Mouse (Mus musculus) liver, embryonic 14 days (tissue): ENCODE results near the gene Ribc1. TPM values are rescaled to one million over a fixed set of nuclear protein-coding genes. Genes with fewer than 3 reads are reported as not detected.

Source experiments
- polyA plus RNA-seq: library from polyadenylated mRNA; depleted of rRNA; stranded (reverse); fragments of >200 nt; gene quantifications from 2 replicates; pipeline ENCODE4 v1.2.3, GENCODE M21; 2012; rRNA removed

Ribc1 gene
- polyA plus RNA-seq, result 0.94 and 1.0 TPM in 2 replicates

GRCm38 (mm10) chrX:152016151-152017145, at the start of gene Ribc1, which contains the start of gene Smc1a:
TSS of gene Ribc1 (minus strand) at chrX:152016295.
TSS of gene Smc1a (plus strand) at chrX:152016428.

GRCm38 (mm10) chrX:152001737-152002710, 14.1 kb downstream of the Ribc1 start, which contains the start of gene Hsd17b10:
TSS of gene Hsd17b10 (plus strand) at chrX:152001845.

Other genes with a start within 250 kb of the Ribc1 start
- gene Huwe1, start 215.5 kb downstream of the Ribc1 start, polyA plus RNA-seq, result 18.8 and 21.1 TPM in 2 replicates
- 38.2 and 38.3 TPM in 2 replicates for gene Hsd17b10, start 14.4 kb downstream of the Ribc1 start, polyA plus RNA-seq
- gene Smc1a, start 133 bp upstream of the Ribc1 start, polyA plus RNA-seq, result 48.7 and 50.2 TPM in 2 replicates
- 0.95 and 1.4 TPM in 2 replicates for gene Iqsec2, start 128.0 kb upstream of the Ribc1 start, polyA plus RNA-seq
- gene Kdm5c, start 216.7 kb upstream of the Ribc1 start, polyA plus RNA-seq, result 19.0 and 20.9 TPM in 2 replicates